Mouse (Mus musculus) induced T-regulatory cell, adult 2 months (primary cell): ENCODE data around the gene Gm20388.

Experiments
- DNase-seq: peaks from one replicate; pipeline ENCODE4 v3.0.0-alpha.2; 2012; ENCODE audit warnings: low read depth

Gm20388 gene

GRCm38 (mm10) chr8:120044907-120045306 lies 134.3 kb downstream of the Gm20388 start:
- DNase-seq: no peak

DNA sequence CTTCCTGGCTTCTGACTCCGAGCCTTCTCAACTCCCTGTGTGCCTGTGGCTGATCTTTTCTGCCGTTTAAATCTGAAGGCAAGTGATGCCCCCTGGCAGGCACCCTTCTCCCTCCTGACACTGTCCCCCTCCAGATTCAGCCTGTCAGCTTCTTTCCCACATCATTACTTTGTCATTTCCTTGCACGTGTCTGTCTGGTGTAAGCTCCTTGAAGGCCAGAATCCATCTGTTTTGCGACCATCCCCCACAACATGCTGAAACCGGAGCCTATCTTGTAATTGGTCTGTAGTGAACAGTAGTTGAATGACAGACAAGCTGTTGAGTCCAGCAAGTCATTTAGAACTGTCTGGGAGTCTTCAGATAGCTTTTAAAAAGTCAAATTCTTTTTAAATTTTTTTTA lies 134.8 kb downstream of the Gm20388 start:
- DNase-seq: no peak

GRCm38 (mm10) chr8:120046258-120047020 lies 135.8 kb downstream of the Gm20388 start:
- no peak for DNase-seq

GRCm38 (mm10) chr8:120049949-120050348 lies 139.3 kb downstream of the Gm20388 start:
- DNase-seq: peak; percentile 54

DNA sequence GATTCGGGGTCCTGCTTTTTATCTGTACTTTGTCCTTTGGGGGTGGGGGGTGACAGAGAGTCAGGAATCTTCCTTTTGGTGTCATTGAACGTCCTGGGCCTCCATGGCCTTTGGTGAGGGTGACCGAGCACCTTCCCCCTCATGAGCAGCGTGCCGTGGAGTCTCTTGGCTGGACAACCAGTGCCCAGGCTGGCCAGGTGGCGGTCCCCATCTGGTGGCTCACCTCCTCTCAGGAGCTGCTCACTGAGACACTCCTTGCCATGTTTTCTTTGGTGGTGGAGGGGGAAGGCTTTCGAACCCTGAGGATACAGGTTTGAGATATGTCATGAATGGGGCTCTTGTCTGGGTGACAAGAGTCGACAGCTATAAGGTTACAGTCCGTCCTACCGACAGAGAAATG lies 139.7 kb downstream of the Gm20388 start:
- no peak for DNase-seq

GRCm38 (mm10) chr8:120051006-120051405 lies 140.4 kb downstream of the Gm20388 start:
- DNase-seq: peak; percentile 46

- DNase-seq: no peak
Observed at GRCm38 (mm10) chr8:120051908-120052307, 141.3 kb downstream of the Gm20388 start.

GRCm38 (mm10) chr8:120052318-120052717 lies 141.7 kb downstream of the Gm20388 start:
- no peak for DNase-seq

DNA sequence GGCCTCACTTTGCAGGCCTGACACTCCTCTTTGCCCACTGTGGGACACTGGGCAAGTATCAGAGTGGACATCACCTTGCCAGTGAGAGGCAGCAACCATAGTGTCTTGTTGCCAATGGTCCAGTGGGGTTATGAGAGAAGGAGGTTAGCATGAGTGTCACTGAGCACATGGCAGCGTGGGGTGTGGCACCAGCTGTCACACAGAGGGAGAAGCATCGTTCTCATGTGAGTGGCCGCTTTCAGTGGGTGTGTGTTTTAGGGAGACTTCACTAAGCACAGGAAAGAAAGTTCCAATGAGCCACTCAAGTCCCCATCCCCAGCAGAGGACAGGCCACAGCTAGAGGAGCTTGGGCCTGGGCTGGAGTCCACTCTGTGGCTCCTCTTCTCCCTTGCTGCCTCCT lies 144.2 kb downstream of the Gm20388 start:
- DNase-seq: no peak

GRCm38 (mm10) chr8:120057078-120057477 lies 146.4 kb downstream of the Gm20388 start:
- no peak for DNase-seq

GRCm38 (mm10) chr8:120062742-120063141 lies 152.1 kb downstream of the Gm20388 start:
- no peak for DNase-seq

- peak; percentile 58 for DNase-seq
Observed at GRCm38 (mm10) chr8:120063326-120063725, 152.7 kb downstream of the Gm20388 start.

GRCm38 (mm10) chr8:120065611-120066010 lies 155.0 kb downstream of the Gm20388 start:
- DNase-seq: no peak

GRCm38 (mm10) chr8:120066226-120066625 lies 155.6 kb downstream of the Gm20388 start:
- no peak for DNase-seq

DNA sequence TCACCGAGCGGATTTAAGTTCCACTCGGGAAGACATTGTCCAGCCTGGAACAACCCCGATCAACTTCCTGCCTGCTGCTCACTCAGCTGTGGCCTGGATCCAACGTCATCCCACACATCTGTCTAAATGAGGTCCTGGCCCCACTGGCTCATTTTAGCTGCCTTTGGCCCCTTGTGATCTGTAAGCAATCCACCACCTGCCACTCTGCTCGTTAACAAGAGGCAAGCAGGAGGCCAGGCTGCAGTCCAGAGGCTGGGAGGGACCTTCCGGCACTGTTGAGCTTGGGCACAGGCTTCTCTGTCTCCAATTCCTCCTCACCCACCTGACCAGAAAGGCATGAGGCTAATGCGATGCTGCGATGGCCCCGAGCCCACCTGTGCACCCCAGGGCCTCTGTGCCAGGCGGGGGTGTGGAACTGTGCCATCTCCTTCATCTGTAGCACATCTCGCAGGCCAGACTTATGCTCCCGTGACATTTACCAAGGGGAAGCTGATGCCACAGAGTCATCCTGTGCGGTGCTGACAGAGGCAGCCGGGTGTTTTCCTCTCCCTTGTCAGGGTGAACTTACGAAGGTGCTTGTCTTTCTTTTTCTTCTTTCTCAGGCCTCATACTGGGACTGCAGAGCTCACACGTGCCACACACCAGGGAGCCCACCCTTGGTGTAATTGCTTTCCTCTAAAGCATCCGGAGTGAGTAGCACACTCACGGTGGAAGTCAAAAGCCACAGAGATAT lies 157.5 kb downstream of the Gm20388 start:
- DNase-seq: peak; percentile 58

DNA sequence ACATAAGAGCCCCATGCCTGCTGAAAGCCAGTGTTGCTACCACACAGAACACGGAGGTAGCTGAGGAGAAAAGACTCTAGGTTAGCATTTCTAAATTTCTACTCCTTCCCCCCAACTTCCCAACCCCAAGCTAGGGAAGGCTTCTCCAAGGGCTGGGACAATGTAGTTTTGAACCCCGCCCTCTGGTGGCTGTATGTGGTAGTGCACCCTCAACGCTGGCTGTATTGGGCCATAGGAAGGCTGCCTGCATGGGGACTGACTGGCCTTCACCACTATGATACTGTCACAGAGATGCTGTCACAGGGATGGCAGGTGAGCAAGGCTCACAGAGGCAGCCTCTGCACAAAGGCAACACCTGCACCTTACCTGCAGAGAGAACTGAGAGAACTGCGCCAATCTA lies 161.0 kb downstream of the Gm20388 start:
- DNase-seq: peak; percentile 83

DNA sequence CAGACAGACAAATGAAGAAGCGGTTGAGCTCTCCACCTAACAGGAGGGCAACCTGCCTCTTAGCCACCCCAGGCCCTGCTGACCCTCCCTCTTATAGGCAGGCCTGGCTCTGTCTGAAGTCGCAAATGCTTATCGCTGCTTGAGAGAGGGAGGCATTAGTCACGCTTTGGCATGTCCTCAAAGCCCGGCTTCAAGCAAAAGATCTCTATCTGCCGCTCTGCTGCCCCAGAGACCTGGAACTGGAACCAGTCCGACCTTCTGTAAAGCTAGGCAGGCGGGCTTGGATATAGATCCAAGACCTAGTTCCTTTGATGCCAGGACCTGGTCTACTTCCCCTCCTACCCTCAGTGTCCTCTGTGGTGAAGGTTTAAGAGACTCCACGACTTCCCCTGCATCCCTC lies 161.6 kb downstream of the Gm20388 start:
- no peak for DNase-seq

GRCm38 (mm10) chr8:120072827-120073226 lies 162.2 kb downstream of the Gm20388 start:
- DNase-seq: no peak

GRCm38 (mm10) chr8:120074516-120074915 lies 163.9 kb downstream of the Gm20388 start:
- no peak for DNase-seq

DNA sequence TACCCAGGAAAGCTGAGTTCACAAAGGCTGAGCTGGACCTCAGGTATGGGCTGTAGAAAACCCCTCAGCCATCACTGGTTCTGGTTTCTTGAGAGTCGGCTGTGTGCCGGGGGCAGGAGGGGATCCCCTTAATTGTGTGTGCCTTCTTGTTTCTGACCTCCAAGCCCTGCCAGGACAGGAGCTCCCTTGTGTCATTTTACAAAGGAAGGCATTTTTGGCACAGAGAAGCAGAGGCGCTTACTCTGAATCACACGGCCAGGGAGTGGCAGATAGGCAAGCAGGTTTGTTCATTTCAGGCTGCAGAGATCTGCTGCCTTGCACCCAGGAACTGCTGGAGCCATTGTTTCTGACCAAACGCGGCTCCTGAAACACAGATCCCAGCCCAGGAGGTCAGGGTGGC lies 164.7 kb downstream of the Gm20388 start:
- no peak for DNase-seq

DNA sequence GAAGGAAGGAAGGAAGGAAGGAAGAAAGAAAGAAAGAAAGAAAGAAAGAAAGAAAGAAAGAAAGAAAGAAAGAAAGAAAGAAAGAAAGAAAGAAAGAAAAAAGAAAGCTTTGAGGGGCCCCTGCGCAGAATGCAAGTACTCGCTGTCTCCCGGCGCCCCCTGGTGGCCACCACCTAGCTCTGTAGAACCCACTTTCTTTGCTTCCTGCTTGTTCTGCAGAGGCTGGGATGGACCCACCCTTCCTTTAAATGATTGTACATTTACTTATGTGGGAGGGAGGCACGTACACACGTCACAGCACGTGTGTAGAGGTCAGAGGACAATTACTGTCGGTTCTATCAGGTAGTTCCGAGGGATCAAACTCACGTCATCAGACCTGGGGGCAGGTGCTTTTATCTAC lies 167.4 kb downstream of the Gm20388 start:
- peak; percentile 86 for DNase-seq

DNA sequence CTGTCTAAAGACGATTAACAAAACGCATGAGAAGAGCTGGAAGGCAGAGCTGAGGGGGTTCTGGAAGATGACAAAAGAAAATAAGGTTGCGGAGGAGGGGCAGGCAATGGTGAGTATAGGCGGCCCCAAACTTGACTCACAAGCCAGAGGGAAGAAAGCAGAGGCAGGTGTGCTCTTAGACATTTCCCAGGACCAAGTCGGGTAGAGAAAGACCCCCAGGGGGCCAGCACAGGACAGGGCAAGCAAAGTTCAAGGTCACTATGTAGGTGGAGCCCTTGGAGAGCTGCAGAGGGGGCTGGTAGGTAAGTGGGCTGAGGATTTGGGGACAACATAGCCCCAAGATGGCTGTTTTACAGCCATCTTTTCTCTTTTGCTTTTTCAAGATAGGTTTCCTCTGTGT lies 168.7 kb downstream of the Gm20388 start:
- DNase-seq: no peak

DNA sequence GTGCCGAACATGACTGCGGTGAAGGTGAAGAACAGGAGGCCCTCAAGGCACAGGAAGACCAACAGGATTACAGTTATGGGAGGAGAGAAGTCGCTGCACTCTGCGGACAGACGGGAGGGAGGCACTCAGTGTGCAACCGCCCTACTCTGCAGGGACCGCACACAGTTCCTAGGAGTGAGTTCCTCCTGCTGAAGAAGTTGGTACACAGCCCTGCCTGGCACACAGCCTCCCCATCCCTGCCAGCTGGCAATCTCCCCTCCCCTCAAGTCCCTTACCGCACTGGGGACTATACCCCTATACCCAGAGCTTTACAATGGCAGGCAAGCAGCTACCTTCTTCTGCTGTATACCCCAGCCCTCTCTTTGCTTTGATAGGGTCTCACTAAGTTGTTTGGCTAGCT lies 172.6 kb downstream of the Gm20388 start:
- DNase-seq: no peak

DNA sequence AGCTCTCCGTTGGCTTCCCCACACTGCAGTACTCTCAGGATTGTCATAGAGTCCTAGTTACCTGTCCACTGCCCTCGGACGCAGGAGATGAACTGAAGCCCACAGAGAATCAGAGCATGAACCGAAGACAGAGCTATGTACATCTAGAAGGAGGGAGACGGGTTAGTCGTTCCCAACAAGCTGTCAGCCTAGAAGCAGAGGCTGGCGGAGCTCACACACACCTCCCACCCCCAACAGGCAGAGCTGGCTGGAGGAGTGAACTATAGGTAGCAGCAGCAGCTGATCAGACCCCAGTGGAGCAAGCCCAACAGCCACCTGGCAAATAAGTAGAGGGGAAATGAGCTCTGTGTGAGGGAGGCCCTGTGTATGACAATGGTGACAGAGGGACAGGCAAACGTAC lies 174.1 kb downstream of the Gm20388 start:
- DNase-seq: no peak
